Mouse (Mus musculus) forebrain, embryonic 12.5 days (tissue): ENCODE measurements around the gene Klhl13. TPM values are rescaled to one million over a fixed set of nuclear protein-coding genes. Genes with fewer than 3 reads are reported as not detected.

Experiments
- ATAC-seq: fragments of 200-750 bp; cut with Nextera tagmentation; 2 replicates; pipeline ENCODE4 v1.8.0; 2017; ENCODE audit warnings: moderate TSS enrichment; ENCODE audit not compliant: low FRiP score
- H3K27ac ChIP-seq: fragments of 300-500 bp; sonication (generic); 2 replicates; pipeline ENCODE4 v1.5.1; 2016; ENCODE audit warnings: mild to moderate bottlenecking
- H3K27me3 ChIP-seq: fragments of 300-500 bp; sonication (generic); 2 replicates; pipeline ENCODE4 v1.6.1; 2016; ENCODE audit warnings: mild to moderate bottlenecking
- H3K36me3 ChIP-seq: fragments of 300-500 bp; sonication (generic); replicated peaks from 2 replicates; pipeline ENCODE4 v1.6.1; 2016; ENCODE audit warnings: mild to moderate bottlenecking
- H3K4me1 ChIP-seq: fragments of 300-500 bp; sonication (generic); 2 replicates; pipeline ENCODE4 v1.6.1; 2016
- H3K4me2 ChIP-seq: fragments of 300-500 bp; sonication (generic); 2 replicates; pipeline ENCODE4 v1.6.1; 2016; ENCODE audit warnings: mild to moderate bottlenecking, moderate library complexity
- H3K4me3 ChIP-seq: fragments of 300-500 bp; sonication (generic); replicated peaks from 2 replicates; pipeline ENCODE4 v1.5.1; 2016; ENCODE audit warnings: mild to moderate bottlenecking
- H3K9ac ChIP-seq: fragments of 300-500 bp; sonication (generic); 2 replicates; pipeline ENCODE4 v1.6.1; 2016; ENCODE audit warnings: mild to moderate bottlenecking
- H3K9me3 ChIP-seq: fragments of 300-500 bp; sonication (generic); 2 replicates; pipeline ENCODE4 v1.6.1; 2016
- WGBS: fragments of 180-500 bp; shearing (Covaris S2); methylation state at CpG from one replicate; pipeline ENCODE4 v1.1.7; 2016; 5-methylcytosine and 5-hydroxymethylcytosine counted together
- polyA plus RNA-seq: library from polyadenylated mRNA; unstranded; fragments of >200 nt; fragmentation: Nextera tagmentation; extraction: Ambion mirVana; gene quantifications from 2 replicates; pipeline ENCODE4 v1.2.1, GENCODE M21; 2016

Klhl13 gene
- polyA plus RNA-seq, 1 experiment from 2014 or later, result 78.0 TPM

DNA sequence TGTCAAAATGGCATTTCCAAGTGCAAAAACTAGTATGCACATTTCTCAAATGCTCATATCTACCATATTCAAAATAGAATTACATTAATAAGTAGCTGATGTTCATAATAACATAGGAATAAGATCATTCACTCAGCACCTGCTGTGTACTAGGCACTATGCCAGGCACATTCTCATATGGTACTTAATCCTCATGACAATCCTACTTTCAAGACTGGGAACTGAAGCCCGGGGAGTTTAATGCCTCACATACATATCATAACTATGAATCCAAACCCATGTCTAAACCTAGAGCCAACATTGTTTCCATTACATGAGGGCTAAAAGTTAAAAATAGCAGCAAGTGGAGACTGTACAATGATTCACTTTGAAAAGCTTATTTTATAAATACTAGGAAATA, 97.3 kb downstream of the Klhl13 start:
- H3K36me3 ChIP-seq, result no peaks in the 10 kb centered on the region

GRCm38 (mm10) chrX:23248752-23249151, 116.1 kb downstream of the Klhl13 start:
- Histone ChIP-seq H3K4me3 (no peak overlapping the region), H3K9me3 (no peaks in the 10 kb centered on the region), H3K4me2 (no peak overlapping the region), H3K4me1 (no peaks in the 10 kb centered on the region), H3K27ac (no peak overlapping the region), H3K9ac (no peak overlapping the region), H3K27me3 (no peaks in the 10 kb centered on the region), H3K36me3 (no peaks in the 10 kb centered on the region)
- no peak for ATAC-seq

More for the DNA sequence above, 97.3 kb downstream of the Klhl13 start:
- Histone ChIP-seq H3K9me3 (no peaks in the 10 kb centered on the region), H3K27me3 (no peaks in the 10 kb centered on the region), H3K4me2 (no peak overlapping the region), H3K27ac (no peak overlapping the region), H3K4me1 (no peaks in the 10 kb centered on the region), H3K9ac (no peak overlapping the region), H3K4me3 (no peak overlapping the region)
- WGBS, result 62% methylated on average over 1 of the region's 1 CpGs
- ATAC-seq, result no peak
